Mouse (Mus musculus): Measurements from ENCODE around the gene Tbc1d8. TPM values are rescaled to one million over a fixed set of nuclear protein-coding genes. Genes with fewer than 3 reads are reported as not detected.

Gene Tbc1d8
- polyA plus RNA-seq, 1 experiment from 2014 or later = 11.5 TPM

DNA sequence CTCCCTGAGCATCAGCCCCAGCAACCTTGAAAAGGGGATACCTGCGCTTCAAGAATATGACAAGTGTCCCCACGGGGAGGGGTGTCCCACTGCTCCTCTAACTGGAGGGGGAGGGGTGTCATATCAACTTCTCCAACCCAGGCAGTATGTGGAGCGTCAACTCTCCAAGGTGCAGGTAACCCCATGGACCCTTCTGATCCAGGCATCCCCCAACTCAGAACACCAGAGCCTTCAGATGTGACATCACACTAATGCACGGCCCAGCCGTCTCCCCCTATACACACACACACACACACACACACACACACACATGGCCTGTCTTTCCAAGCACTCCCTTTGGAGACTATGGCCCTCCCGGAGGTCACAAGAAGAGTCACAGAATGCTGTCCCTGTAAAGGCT is 86.9 kb downstream of the Tbc1d8 start:
- no peak overlapping the region for H3K4me2 ChIP-seq (ENCODE audit: low read depth, low read length)
- DNase-seq (ENCODE audit: low spot score) (no peak), ATAC-seq (ENCODE audit: low read depth) (no peak; the same call in 1 of the 2 replicates)
- no peaks in the 10 kb centered on the region for H3K27me3 ChIP-seq (replicated peaks; ENCODE audit: control insufficient read depth, insufficient read depth, low read length)
- WGBS = 83% methylated on average over 5 of the region's 6 CpGs
- no peaks in the 10 kb centered on the region for H3K36me3 ChIP-seq (ENCODE audit: control insufficient read depth, insufficient read depth, low read length)
- no peaks in the 10 kb centered on the region for H3K9me3 ChIP-seq (ENCODE audit: control insufficient read depth, low read length)
- H3K4me3 ChIP-seq (ENCODE audit: low read depth, low read length) = no peak overlapping the region
- H3K27ac ChIP-seq (replicated peaks; ENCODE audit: low read depth, low read length) = no peak overlapping the region
- no peak overlapping the region for H3K9ac ChIP-seq (ENCODE audit: low read depth, low read length)
- H3K4me1 ChIP-seq (ENCODE audit: control insufficient read depth, insufficient read depth, low read length) = 0 out of 2 replicates have a peak, but pooled peaks cover 5% of the 10 kb centered on the region

- WGBS = 88% methylated on average over 11 of the region's 11 CpGs
- Histone ChIP-seq H3K9ac (ENCODE audit: low read depth, low read length) (no peak overlapping the region), H3K9me3 (ENCODE audit: control insufficient read depth, low read length) (no peaks in the 10 kb centered on the region), H3K27ac (replicated peaks; ENCODE audit: low read depth, low read length) (no peak overlapping the region), H3K36me3 (ENCODE audit: control insufficient read depth, insufficient read depth, low read length) (no peaks in the 10 kb centered on the region; the same call in 1 of the 2 replicates), H3K4me3 (ENCODE audit: low read depth, low read length) (no peak overlapping the region), H3K4me1 (ENCODE audit: control insufficient read depth, insufficient read depth, low read length) (0 out of 2 replicates have a peak, but pooled peaks cover 4% of the 10 kb centered on the region), H3K27me3 (replicated peaks; ENCODE audit: control insufficient read depth, insufficient read depth, low read length) (no peaks in the 10 kb centered on the region), H3K4me2 (ENCODE audit: low read depth, low read length) (no peak overlapping the region)
- DNase-seq (ENCODE audit: low spot score) (no peak), ATAC-seq (ENCODE audit: low read depth) (no peak)
Measured at GRCm38 (mm10) chr1:39389338-39389737, 89.2 kb downstream of the Tbc1d8 start.

DNA sequence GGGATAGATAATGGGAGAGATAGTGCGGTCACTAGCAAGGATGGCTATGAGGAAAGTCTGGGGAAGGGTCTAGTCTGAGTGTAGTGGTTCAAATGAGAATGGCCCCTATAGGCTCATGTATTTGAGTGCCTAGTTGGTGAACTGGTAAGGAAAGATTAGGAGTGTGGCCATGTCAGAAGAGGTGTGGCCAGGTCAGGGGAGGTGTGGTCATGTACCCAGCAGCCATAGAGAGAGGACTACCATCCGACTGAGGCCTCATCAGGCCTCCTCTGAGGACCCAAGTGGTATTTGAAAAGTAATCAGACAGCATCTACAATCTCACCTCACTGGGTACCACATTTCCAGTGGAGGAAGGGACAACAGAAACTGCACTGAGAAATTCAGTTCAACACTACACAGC is 90.4 kb downstream of the Tbc1d8 start:
- no peaks in the 10 kb centered on the region for H3K4me1 ChIP-seq (ENCODE audit: control insufficient read depth, insufficient read depth, low read length)
- no peak overlapping the region for H3K4me3 ChIP-seq (ENCODE audit: low read depth, low read length)
- WGBS = 78% methylated on average over 2 of the region's 2 CpGs
- H3K4me2 ChIP-seq (ENCODE audit: low read depth, low read length) = no peak overlapping the region
- no peaks in the 10 kb centered on the region for H3K27me3 ChIP-seq (replicated peaks; ENCODE audit: control insufficient read depth, insufficient read depth, low read length)
- H3K27ac ChIP-seq (replicated peaks; ENCODE audit: low read depth, low read length) = no peak overlapping the region
- H3K36me3 ChIP-seq (ENCODE audit: control insufficient read depth, insufficient read depth, low read length) = no peaks in the 10 kb centered on the region; the same call in 1 of the 2 replicates
- no peak overlapping the region for H3K9ac ChIP-seq (ENCODE audit: low read depth, low read length)
- no peaks in the 10 kb centered on the region for H3K9me3 ChIP-seq (ENCODE audit: control insufficient read depth, low read length)
- ATAC-seq (ENCODE audit: low read depth) (no peak), DNase-seq (ENCODE audit: low spot score) (no peak)

DNA sequence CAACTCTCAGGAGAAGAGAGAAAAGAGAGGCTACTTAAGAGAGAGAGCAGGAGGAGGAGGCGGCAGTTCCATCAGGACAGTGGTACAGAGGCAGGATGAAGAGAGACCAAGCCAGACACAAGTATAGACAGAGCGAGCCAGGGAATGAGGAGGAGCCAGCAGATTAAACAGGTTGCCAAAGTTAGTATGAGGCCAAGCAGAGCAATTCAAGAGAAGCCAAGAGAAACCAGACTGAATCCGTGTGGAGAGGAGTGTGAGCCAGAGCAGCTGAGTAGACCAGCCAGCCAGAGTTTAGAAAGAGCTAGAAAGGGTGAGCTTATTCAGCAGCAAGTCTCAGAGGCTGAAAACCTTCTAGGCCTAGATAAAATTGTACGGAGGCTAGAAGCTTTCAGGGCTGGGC is 91.1 kb downstream of the Tbc1d8 start:
- no peak for ATAC-seq (ENCODE audit: low read depth)
- no peak for DNase-seq (ENCODE audit: low spot score)
- Histone ChIP-seq H3K9ac (ENCODE audit: low read depth, low read length) (no peak overlapping the region), H3K4me2 (ENCODE audit: low read depth, low read length) (no peak overlapping the region), H3K36me3 (ENCODE audit: control insufficient read depth, insufficient read depth, low read length) (no peaks in the 10 kb centered on the region; the same call in 1 of the 2 replicates), H3K4me1 (ENCODE audit: control insufficient read depth, insufficient read depth, low read length) (no peaks in the 10 kb centered on the region), H3K27me3 (replicated peaks; ENCODE audit: control insufficient read depth, insufficient read depth, low read length) (no peaks in the 10 kb centered on the region), H3K4me3 (ENCODE audit: low read depth, low read length) (no peak overlapping the region), H3K27ac (replicated peaks; ENCODE audit: low read depth, low read length) (no peak overlapping the region), H3K9me3 (ENCODE audit: control insufficient read depth, low read length) (no peaks in the 10 kb centered on the region)
- 73% methylated on average over 4 of the region's 4 CpGs for WGBS

GRCm38 (mm10) chr1:39386456-39386855 is 92.1 kb downstream of the Tbc1d8 start:
- ATAC-seq (ENCODE audit: low read depth) (no peak), DNase-seq (ENCODE audit: low spot score) (no peak)
- H3K4me3 ChIP-seq (ENCODE audit: low read depth, low read length) = no peak overlapping the region
- no peak overlapping the region for H3K4me2 ChIP-seq (ENCODE audit: low read depth, low read length)
- no peaks in the 10 kb centered on the region for H3K9me3 ChIP-seq (ENCODE audit: control insufficient read depth, low read length)
- H3K36me3 ChIP-seq (ENCODE audit: control insufficient read depth, insufficient read depth, low read length) = no peaks in the 10 kb centered on the region; the same call in 1 of the 2 replicates
- H3K27me3 ChIP-seq (replicated peaks; ENCODE audit: control insufficient read depth, insufficient read depth, low read length) = no peaks in the 10 kb centered on the region
- no peak overlapping the region for H3K27ac ChIP-seq (replicated peaks; ENCODE audit: low read depth, low read length)
- no peak overlapping the region for H3K9ac ChIP-seq (ENCODE audit: low read depth, low read length)
- 83% methylated on average over 3 of the region's 3 CpGs for WGBS
- no peaks in the 10 kb centered on the region for H3K4me1 ChIP-seq (ENCODE audit: control insufficient read depth, insufficient read depth, low read length)

DNA sequence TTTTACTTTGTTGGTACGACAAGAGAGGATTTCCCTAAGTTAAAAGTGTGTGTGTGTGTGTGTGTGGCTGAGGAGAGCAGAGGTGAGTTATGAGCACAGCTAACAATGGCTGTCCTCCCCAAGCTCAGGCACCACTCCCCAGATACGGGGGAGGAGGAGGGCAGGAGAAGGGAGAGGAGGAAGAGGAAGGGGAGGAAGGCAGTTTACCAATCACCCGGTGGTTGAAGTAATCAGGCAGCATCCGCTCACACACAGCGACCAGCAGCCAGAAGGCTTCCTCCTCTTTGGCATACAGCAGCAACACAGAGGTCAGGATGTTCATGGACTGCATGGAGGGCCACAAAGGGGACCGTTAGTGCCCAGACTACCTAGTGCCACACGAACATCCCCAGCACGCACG is 93.6 kb downstream of the Tbc1d8 start:
- 79% methylated on average over 9 of the region's 9 CpGs for WGBS

GRCm38 (mm10) chr1:39381017-39381416 is 97.5 kb downstream of the Tbc1d8 start:
- no peak for ATAC-seq (ENCODE audit: low read depth)

More for the DNA sequence above, 93.6 kb downstream of the Tbc1d8 start:
- ATAC-seq (ENCODE audit: low read depth) (no peak), DNase-seq (ENCODE audit: low spot score) (no peak)
- Histone ChIP-seq H3K27me3 (replicated peaks; ENCODE audit: control insufficient read depth, insufficient read depth, low read length) (no peaks in the 10 kb centered on the region), H3K36me3 (ENCODE audit: control insufficient read depth, insufficient read depth, low read length) (peaks cover 3% of the 10 kb centered on the region; the same call in 1 of the 2 replicates), H3K4me2 (ENCODE audit: low read depth, low read length) (no peak overlapping the region), H3K27ac (replicated peaks; ENCODE audit: low read depth, low read length) (no peak overlapping the region), H3K4me3 (ENCODE audit: low read depth, low read length) (no peak overlapping the region), H3K4me1 (ENCODE audit: control insufficient read depth, insufficient read depth, low read length) (no peaks in the 10 kb centered on the region), H3K9ac (ENCODE audit: low read depth, low read length) (no peak overlapping the region), H3K9me3 (ENCODE audit: control insufficient read depth, low read length) (no peaks in the 10 kb centered on the region)

GRCm38 (mm10) chr1:39379021-39379420 is 99.5 kb downstream of the Tbc1d8 start:
- H3K4me1 ChIP-seq (ENCODE audit: control insufficient read depth, insufficient read depth, low read length) = no peaks in the 10 kb centered on the region
- peaks cover 21% of the 10 kb centered on the region; the same call in 1 of the 2 replicates for H3K36me3 ChIP-seq (ENCODE audit: control insufficient read depth, insufficient read depth, low read length)
- no peak overlapping the region for H3K9ac ChIP-seq (ENCODE audit: low read depth, low read length)
- ATAC-seq (ENCODE audit: low read depth) (no peak), DNase-seq (ENCODE audit: low spot score) (no peak)
- H3K4me3 ChIP-seq (ENCODE audit: low read depth, low read length) = no peak overlapping the region
- no peaks in the 10 kb centered on the region for H3K9me3 ChIP-seq (ENCODE audit: control insufficient read depth, low read length)
- H3K27ac ChIP-seq (replicated peaks; ENCODE audit: low read depth, low read length) = no peak overlapping the region
- H3K27me3 ChIP-seq (replicated peaks; ENCODE audit: control insufficient read depth, insufficient read depth, low read length) = no peaks in the 10 kb centered on the region
- 64% methylated on average over 5 of the region's 5 CpGs for WGBS
- H3K4me2 ChIP-seq (ENCODE audit: low read depth, low read length) = no peak overlapping the region

More at GRCm38 (mm10) chr1:39381017-39381416, 97.5 kb downstream of the Tbc1d8 start:
- no peak overlapping the region for H3K4me3 ChIP-seq (ENCODE audit: low read depth, low read length)
- H3K4me2 ChIP-seq (ENCODE audit: low read depth, low read length) = no peak overlapping the region
- no peak overlapping the region for H3K9ac ChIP-seq (ENCODE audit: low read depth, low read length)
- no peaks in the 10 kb centered on the region for H3K27me3 ChIP-seq (replicated peaks; ENCODE audit: control insufficient read depth, insufficient read depth, low read length)
- 0 out of 2 replicates have a peak, but pooled peaks cover 11% of the 10 kb centered on the region for H3K36me3 ChIP-seq (ENCODE audit: control insufficient read depth, insufficient read depth, low read length)
- H3K9me3 ChIP-seq (ENCODE audit: control insufficient read depth, low read length) = no peaks in the 10 kb centered on the region
- DNase-seq (ENCODE audit: low spot score) = no peak
- WGBS = 76% methylated on average over 9 of the region's 9 CpGs
- H3K27ac ChIP-seq (replicated peaks; ENCODE audit: low read depth, low read length) = no peak overlapping the region
- no peaks in the 10 kb centered on the region for H3K4me1 ChIP-seq (ENCODE audit: control insufficient read depth, insufficient read depth, low read length)

DNA sequence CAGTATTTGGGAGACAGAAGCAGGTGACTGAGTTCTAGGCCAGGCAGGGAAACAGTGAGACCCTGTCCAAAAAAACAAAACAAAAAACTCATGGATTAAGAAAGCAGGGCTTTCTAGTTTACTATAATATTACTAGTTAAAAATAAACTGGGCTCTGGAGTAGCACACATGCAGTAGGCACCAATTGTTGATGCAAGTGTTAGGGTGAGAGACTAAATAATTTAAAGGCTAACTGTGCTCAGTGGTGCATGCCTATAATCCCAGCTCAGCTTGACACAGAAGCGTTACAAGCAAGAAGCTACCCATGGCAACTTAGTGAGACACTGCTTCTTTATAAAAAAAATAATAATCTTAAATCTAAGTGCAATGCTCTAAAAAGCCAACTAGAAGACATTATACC is 100.0 kb downstream of the Tbc1d8 start:
- peaks cover 26% of the 10 kb centered on the region for H3K36me3 ChIP-seq (ENCODE audit: control insufficient read depth, insufficient read depth, low read length)
- 79% methylated on average over 1 of the region's 1 CpGs for WGBS

More for the DNA sequence above, 100.0 kb downstream of the Tbc1d8 start:
- Histone ChIP-seq H3K4me2 (ENCODE audit: low read depth, low read length) (no peak overlapping the region), H3K27me3 (replicated peaks; ENCODE audit: control insufficient read depth, insufficient read depth, low read length) (no peaks in the 10 kb centered on the region), H3K27ac (replicated peaks; ENCODE audit: low read depth, low read length) (no peak overlapping the region), H3K4me1 (ENCODE audit: control insufficient read depth, insufficient read depth, low read length) (no peaks in the 10 kb centered on the region), H3K9me3 (ENCODE audit: control insufficient read depth, low read length) (no peaks in the 10 kb centered on the region), H3K9ac (ENCODE audit: low read depth, low read length) (no peak overlapping the region), H3K4me3 (ENCODE audit: low read depth, low read length) (no peak overlapping the region)
- ATAC-seq (ENCODE audit: low read depth) = no peak
- no peak for DNase-seq (ENCODE audit: low spot score)

All from embryonic facial prominence, embryonic 14.5 days (tissue).